ENCODE assay signal across 21 mouse cellular contexts in the genomic region with DNA sequence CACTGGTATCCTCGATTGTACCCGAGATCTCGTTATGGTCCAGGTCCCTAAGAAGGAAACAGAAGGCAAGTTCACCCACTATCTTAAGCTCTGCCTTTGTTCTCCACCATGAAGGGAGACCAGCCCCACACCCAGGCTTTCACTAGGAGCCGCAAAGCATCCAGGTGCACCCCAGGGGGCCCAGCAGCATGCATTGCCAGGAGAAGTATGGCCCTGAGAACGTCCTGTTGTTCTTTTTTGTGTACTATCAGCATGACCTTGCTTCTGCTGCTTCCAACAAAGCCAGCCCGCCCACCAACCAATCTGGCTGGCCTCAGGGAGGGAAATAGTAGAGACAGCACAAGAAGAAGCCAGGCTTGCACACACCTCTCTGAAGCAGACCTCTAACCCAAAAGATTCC.
DNase-seq lines count a peak whose midpoint lies in the region; ATAC-seq lines count a peak whose summit lies in the region.
"Had no signal": no experiment of that assay in that cellular context is flagged by ENCODE, and none has a peak within 500 bp of the region (broad histone marks: within the 10 kb centered on the region; RNA-seq: fewer than 3 reads in every experiment).

No protein-coding gene starts in this region.

- H3K9me3 ChIP-seq in heart, embryonic 10.5 days, result no peaks in the 10 kb centered on the region
- no peaks in the 10 kb centered on the region for H3K9me3 ChIP-seq in heart, embryonic 11.5 days (replicated peaks; ENCODE audit: control insufficient read depth, low read length)
- no peaks in the 10 kb centered on the region for H3K9me3 ChIP-seq in neural tube, embryonic 15.5 days (replicated peaks)
- no peaks in the 10 kb centered on the region for H3K9me3 ChIP-seq in limb, embryonic 10.5 days (replicated peaks)
- H3K9me3 ChIP-seq: embryonic facial prominence, embryonic 13.5 days; hindbrain, embryonic 12.5 days; kidney, embryonic 15.5 days; limb, embryonic 12.5 days; liver, embryonic 13.5 days had no signal

- no peak for DNase-seq in heart, embryonic 10.5 days (ENCODE audit: low spot score)
- no peak for DNase-seq in neural tube, embryonic 10.5 days (ENCODE audit: extremely low spot score, low spot score)
- peak; percentile 72 for DNase-seq in ES-CJ7 (ENCODE audit: low read depth, low spot score)
- DNase-seq in limb, embryonic 10.5 days (ENCODE audit: low spot score), result no peak
- DNase-seq in cerebellum, postnatal 25 days, result no peak
- DNase-seq in spleen, adult 18-20 months, result no peak
- DNase-seq: B cell, adult 2 months; cerebellum, adult 9-11 months; kidney, postnatal 4 days; layer of hippocampus, adult 9-11 months; liver, embryonic 13.5 days; lung, embryonic 14.5 days had no signal

- peak overlapping the region; percentile 42 for H3K27ac ChIP-seq in heart, embryonic 10.5 days
- no peak overlapping the region for H3K27ac ChIP-seq in heart, embryonic 11.5 days (ENCODE audit: low read depth, low read length)
- H3K27ac ChIP-seq in neural tube, embryonic 15.5 days (replicated peaks), result peak overlapping the region; percentile 13; the same call in 1 of the 2 replicates
- H3K27ac ChIP-seq in limb, embryonic 10.5 days, result 0 out of 2 replicates have a peak overlapping the region, but pooled peaks have one; percentile 11
- H3K27ac ChIP-seq: embryonic facial prominence, embryonic 13.5 days; kidney, embryonic 15.5 days; left cerebral cortex, adult 2 months; limb, embryonic 12.5 days; liver, embryonic 13.5 days had no signal

- H3K4me3 ChIP-seq in heart, embryonic 10.5 days, result no peak overlapping the region
- H3K4me3 ChIP-seq in heart, embryonic 11.5 days (ENCODE audit: low read depth, low read length), result no peak overlapping the region
- no peak overlapping the region for H3K4me3 ChIP-seq in neural tube, embryonic 15.5 days (replicated peaks)
- H3K4me3 ChIP-seq in limb, embryonic 10.5 days, result no peak overlapping the region
- H3K4me3 ChIP-seq: embryonic facial prominence, embryonic 13.5 days; hindbrain, embryonic 12.5 days; kidney, embryonic 15.5 days; left cerebral cortex, adult 2 months; limb, embryonic 12.5 days; liver, embryonic 13.5 days had no signal

- no peak for ATAC-seq in heart, embryonic 11.5 days (replicated peaks; ENCODE audit: insufficient number of reproducible peaks, low FRiP score, low TSS enrichment)
- no peak for ATAC-seq in neural tube, embryonic 15.5 days (ENCODE audit: low FRiP score)
- ATAC-seq: forebrain, embryonic 16.5 days; intestine, embryonic 16.5 days had no signal

- no peak overlapping the region for H3K9ac ChIP-seq in heart, embryonic 11.5 days (ENCODE audit: low read depth, low read length)
- H3K9ac ChIP-seq in neural tube, embryonic 15.5 days (replicated peaks), result no peak overlapping the region
- H3K9ac ChIP-seq: embryonic facial prominence, embryonic 13.5 days; kidney, embryonic 15.5 days; limb, embryonic 12.5 days; liver, embryonic 13.5 days; lung, embryonic 14.5 days had no signal

- H3K27me3 ChIP-seq in heart, embryonic 10.5 days (ENCODE audit: insufficient read depth, poor library complexity, severe bottlenecking), result no peaks in the 10 kb centered on the region
- H3K27me3 ChIP-seq in heart, embryonic 11.5 days (ENCODE audit: control insufficient read depth, insufficient read depth, low read length), result no peaks in the 10 kb centered on the region
- H3K27me3 ChIP-seq in neural tube, embryonic 15.5 days (replicated peaks), result no peaks in the 10 kb centered on the region
- H3K27me3 ChIP-seq in limb, embryonic 10.5 days (ENCODE audit: low read depth, poor library complexity, severe bottlenecking), result peaks cover 19% of the 10 kb centered on the region
- H3K27me3 ChIP-seq: embryonic facial prominence, embryonic 13.5 days; hindbrain, embryonic 12.5 days; kidney, embryonic 15.5 days; liver, embryonic 13.5 days had no signal

- peaks cover 78% of the 10 kb centered on the region for H3K36me3 ChIP-seq in heart, embryonic 10.5 days
- peaks cover 13% of the 10 kb centered on the region for H3K36me3 ChIP-seq in heart, embryonic 11.5 days (ENCODE audit: control insufficient read depth, insufficient read depth, low read length)
- peaks cover 29% of the 10 kb centered on the region for H3K36me3 ChIP-seq in neural tube, embryonic 15.5 days
- peaks cover 97% of the 10 kb centered on the region for H3K36me3 ChIP-seq in limb, embryonic 10.5 days
- H3K36me3 ChIP-seq: liver, embryonic 13.5 days had no signal

- no peak overlapping the region for H3K4me2 ChIP-seq in heart, embryonic 11.5 days
- H3K4me2 ChIP-seq in neural tube, embryonic 15.5 days, result no peak overlapping the region
- H3K4me2 ChIP-seq: embryonic facial prominence, embryonic 13.5 days; hindbrain, embryonic 12.5 days; kidney, embryonic 15.5 days; limb, embryonic 12.5 days; liver, embryonic 13.5 days; lung, embryonic 14.5 days had no signal

- WGBS in heart, embryonic 10.5 days, result 81% methylated on average over 6 of the region's 6 CpGs
- 82% methylated on average over 6 of the region's 6 CpGs for WGBS in heart, embryonic 11.5 days (ENCODE audit: insufficient replicate concordance)
- WGBS in neural tube, embryonic 15.5 days, result 70% methylated on average over 6 of the region's 6 CpGs
- 86% methylated on average over 6 of the region's 6 CpGs for WGBS in limb, embryonic 10.5 days

- H3K4me1 ChIP-seq in heart, embryonic 10.5 days, result peaks cover 23% of the 10 kb centered on the region; the same call in 1 of the 2 replicates
- peaks cover 14% of the 10 kb centered on the region for H3K4me1 ChIP-seq in heart, embryonic 11.5 days (ENCODE audit: control insufficient read depth, insufficient read depth, low read length)
- 0 out of 2 replicates have a peak, but pooled peaks cover 3% of the 10 kb centered on the region for H3K4me1 ChIP-seq in neural tube, embryonic 15.5 days
- peaks cover 35% of the 10 kb centered on the region for H3K4me1 ChIP-seq in limb, embryonic 10.5 days
- H3K4me1 ChIP-seq: embryonic facial prominence, embryonic 13.5 days; liver, embryonic 13.5 days had no signal
